Mouse (Mus musculus) fat pad, adult 2 months (tissue): ENCODE results near the gene Gas2.

Source experiments
- DNase-seq: peaks from one replicate; pipeline ENCODE4 v3.0.0-alpha.2; 2011; ENCODE audit warnings: low read depth, low spot score; ENCODE audit errors: extremely low read depth

The Gas2 gene

GRCm38 (mm10) chr7:51861250-51862096, at the start of gene Gas2:
Gene Gas2, plus strand, starts transcription at chr7:51862015.
- DNase-seq: no peak

- DNase-seq: no peak
Observed at GRCm38 (mm10) chr7:51815473-51816282, 46.1 kb upstream of the Gas2 start.

DNA sequence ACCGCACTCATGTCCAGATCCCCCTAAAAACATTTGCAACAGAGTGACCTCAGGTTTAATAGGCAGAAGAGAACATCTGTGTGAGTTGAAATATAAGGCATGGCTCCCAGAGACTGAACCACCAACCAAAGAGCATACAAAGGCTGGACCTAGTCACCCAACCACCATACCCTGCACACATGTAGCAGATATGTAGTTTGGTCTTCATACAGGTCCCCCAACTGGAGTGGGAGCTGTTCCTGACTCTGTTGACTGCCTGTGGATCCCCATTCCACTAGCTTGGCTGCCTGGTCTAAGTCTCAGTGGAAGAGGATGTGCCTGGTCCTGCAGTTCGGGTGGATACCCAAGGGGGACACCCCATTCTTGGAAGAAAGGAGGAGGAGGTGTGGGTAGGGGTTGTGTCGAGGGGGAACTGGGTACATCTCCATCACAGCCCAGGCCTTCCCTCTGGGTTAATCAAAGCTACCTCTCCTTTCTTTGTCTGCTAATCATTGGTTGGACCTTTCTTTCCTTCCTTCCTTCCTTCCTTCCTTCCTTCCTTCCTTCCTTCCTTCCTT, 45.5 kb upstream of the Gas2 start:
- no peak for DNase-seq

DNA sequence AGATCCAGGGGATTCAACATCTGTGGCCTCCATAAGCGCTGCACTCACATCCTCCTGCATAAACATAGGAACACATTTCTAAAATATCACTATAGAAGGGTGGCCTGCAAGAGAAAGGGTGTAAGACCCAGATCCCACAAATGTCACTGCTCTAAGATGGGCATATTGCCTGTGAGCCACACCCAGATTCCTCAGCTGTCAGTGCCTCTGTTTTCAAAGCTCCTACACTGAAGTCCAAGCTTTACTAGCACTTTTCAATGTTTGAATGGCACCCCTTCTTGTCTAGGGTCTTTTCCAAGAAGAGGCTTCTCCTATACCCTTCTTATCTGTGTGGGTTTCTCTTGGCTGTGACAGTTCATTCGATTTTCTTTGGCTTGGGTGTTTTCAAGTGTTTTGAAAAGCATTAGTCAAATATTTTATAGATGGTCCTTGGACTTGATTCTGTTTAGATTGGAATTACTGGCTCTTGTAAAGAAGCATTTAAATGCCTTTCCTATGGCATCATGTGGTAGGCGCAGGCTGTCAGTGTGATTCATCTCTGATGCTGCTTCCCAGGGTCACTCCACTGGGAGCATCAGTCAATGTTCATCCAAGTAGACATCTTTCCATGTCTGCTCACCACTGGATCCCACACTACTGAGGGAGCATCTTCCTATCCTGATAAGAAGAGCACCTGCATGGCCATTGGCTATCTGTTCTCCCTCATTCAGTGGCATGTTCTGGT, 43.4 kb upstream of the Gas2 start:
- DNase-seq: no peak

DNA sequence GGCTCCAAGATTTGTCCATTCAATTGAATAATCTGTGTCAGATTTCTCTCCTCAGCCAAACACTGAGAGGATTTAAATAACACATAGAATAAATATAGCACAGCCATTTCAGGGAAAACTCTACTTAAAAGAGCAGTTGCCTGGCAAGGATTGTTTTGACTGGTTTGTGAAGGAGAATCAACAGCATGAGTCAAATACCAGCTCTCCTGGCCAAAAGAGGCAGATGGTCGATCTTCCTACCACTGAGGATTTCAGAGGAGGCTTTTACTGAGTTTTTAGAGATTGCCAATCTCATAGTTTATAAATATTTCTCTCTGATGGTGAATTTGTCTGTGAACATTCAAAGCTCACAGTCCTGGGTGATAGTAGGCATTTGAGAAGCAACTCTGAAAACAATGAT, 41.9 kb upstream of the Gas2 start:
- no peak for DNase-seq

DNA sequence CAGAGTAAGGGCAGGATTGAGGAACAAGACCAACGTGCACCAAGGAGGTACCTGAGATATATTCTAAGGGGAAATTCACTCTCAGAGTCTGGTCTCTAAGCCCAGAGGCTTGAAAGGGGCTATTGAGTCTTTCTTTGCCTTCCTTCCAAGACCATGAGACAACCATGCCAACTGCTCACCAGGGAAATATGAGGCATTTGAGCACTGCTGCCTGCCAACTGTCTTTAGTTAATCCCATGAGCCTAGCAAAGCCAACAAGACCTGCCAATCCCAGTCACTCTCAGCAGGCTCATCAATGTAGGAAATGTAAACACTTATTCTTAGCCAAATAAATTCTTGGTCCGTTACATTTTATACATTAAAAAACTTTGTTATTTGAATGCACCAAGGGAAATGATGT, 40.3 kb upstream of the Gas2 start:
- no peak for DNase-seq

DNA sequence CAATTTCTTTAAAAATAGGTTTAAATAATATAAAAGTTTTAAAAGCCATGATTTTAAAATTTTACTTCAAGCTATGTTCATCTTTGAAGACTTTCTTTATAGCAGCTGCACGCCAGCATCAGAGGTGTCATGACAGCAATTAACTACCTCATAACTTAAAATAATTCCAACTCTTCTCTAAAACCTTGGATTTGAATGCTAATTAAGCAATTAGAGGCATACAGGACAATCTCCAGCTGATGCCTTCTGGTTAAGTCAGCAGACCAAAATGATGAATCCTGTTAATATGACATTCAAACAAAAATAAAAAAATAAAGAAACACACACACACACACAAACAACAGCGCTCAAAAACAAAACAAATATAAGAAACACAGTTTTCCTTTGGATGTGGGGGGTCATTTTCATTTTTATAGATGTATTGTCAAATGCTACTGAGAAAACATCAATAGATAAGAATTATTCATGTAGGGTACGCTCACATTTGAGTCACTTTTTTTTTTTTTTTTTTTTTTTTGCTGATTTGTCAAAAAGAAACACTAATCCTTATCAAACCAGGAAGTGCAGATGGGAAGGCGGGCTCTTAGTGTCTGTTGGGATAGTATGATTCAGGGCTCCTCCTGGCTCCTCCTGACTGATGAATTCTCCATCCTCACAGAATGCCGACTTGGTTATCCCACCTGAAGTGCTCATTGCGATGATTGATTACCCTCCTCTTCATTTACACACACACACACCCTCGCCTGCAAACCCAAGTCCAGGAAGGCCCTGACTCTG, 38.1 kb upstream of the Gas2 start:
- no peak for DNase-seq

- DNase-seq: no peak
Observed at GRCm38 (mm10) chr7:51831917-51832316, 29.9 kb upstream of the Gas2 start.

DNA sequence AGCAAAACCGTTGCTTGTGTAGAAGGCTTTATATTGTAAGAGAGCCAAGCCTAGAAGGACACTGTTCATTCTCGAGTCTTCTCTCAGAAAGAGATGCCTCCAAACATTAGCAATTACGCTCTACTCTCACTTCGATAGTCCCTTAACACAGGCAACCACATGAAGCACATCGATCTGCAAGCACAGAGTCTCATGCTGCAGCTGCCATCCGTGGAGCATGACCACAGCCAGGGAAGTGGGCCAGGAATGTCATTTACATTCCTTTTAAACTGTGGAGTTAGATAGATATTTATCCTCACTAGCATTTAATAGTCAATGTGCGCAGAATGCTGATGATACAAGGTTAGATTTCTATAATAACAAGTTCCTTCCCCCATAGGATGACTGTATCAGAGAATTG, 21.3 kb upstream of the Gas2 start:
- no peak for DNase-seq

- DNase-seq: no peak
Observed at GRCm38 (mm10) chr7:51850877-51851276, 10.9 kb upstream of the Gas2 start.

DNA sequence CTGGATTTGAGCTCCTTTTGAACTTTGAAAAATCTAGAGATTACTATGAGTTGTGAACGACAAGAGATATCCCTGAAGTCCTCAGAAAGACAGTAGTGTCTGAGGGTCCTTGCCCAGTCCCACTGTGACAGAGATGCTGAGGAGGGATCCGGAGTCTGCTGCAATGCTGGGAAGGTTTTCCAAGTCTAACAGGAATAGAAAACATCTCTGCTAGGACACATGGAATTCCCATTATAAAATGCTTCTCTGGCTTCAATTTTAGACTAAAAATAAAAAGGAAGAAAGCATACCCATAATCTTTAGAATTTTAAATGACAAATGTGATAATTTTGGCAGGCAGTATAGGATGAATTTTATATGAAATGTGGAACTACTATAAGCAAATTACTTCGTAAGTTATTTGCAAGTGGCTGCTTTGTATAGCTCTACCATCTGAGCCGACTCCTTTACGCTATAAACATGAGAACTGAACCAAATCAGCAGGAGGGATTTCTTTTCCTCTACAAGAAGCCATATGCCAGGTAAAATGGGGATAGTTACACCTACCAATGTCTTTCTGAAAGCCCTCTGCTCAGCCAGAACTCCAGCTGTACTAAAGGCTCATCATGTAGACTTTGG, 9.8 kb upstream of the Gas2 start:
- no peak for DNase-seq

GRCm38 (mm10) chr7:51862097-51862492, 280 bp downstream of the Gas2 start, which contains the start of gene Fancf:
Gene Fancf, minus strand, starts transcription at chr7:51862267.
- peak; percentile 36 for DNase-seq

- DNase-seq: no peak
Observed at GRCm38 (mm10) chr7:51862842-51863241, 1.0 kb downstream of the Gas2 start.

DNA sequence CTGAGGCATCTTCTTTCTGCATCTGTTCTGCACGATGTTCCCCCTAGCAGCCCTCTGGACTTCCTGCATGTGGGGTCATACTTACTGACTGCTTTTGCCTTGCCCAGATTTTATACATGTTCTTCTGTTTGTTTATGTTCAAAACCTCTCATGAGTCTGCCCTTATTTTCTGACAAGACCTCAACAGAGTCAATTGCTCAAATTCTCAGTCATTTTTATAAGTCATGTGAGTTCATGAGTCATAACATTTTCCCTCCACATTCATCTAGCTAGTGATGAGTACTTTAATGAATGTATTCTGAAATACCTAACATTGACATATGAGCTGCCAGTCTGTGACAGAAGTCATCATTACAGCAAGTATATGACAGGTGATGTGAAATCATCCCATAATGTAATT, 3.5 kb downstream of the Gas2 start:
- DNase-seq: no peak

DNA sequence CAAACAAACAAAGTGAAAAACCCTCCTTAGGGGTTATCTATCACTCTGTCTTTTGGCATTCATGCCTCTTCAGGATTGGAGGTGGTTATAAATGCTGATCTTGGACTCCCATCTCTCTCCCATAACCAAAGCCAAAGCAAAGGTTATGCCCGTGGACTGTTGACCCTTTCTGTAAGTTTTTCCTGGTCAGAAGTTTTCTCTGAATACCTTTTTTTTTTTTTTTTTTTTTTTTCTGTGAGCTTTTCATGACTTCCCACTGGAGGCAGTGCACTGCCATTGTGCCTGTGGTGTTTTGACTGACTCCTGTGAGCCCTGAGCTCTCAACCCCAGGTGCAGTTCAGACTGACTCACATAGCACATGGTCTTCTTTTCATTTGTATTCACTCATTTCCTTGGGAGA, 6.2 kb downstream of the Gas2 start:
- DNase-seq: no peak

DNA sequence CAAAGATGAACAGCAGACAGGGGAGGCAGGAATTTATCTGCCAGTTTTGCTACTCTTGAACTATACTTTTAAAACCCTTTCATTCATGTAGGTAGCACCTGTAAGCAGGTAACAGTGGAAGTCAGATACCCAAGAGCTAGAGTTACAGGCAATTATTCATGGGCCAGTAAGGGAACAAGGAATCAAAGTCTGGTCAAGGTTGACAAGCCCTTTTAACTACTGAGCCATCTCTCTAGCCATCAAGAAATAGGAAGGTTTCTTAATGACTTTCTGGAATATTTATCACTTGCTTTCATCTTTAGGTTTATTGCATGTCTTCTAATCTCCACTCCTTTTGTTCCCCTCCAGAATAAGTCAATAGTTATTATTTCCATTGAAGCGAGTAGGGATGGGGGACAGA, 10.2 kb downstream of the Gas2 start:
- no peak for DNase-seq

GRCm38 (mm10) chr7:51872597-51872996, 10.8 kb downstream of the Gas2 start:
- no peak for DNase-seq

DNA sequence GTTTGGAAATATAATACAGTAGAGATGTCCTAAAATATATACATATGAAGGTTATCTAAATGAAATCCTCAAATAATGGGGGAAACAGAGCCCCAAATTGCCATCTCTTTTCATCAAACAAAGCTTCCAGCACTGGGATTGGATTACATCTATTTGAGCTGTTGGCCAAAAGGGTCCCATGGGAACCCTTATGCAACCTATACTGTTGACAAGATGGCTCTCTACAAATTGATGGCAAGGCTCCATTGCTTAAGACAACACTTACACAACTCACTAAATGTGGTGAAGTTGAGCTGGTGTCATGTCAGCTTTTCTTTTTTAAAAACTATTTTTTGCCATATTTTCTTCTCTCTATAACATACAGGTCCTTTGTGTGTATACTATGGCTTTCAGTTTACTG, 14.5 kb downstream of the Gas2 start:
- no peak for DNase-seq

- no peak for DNase-seq
Observed at GRCm38 (mm10) chr7:51878730-51879129, 16.9 kb downstream of the Gas2 start.

DNA sequence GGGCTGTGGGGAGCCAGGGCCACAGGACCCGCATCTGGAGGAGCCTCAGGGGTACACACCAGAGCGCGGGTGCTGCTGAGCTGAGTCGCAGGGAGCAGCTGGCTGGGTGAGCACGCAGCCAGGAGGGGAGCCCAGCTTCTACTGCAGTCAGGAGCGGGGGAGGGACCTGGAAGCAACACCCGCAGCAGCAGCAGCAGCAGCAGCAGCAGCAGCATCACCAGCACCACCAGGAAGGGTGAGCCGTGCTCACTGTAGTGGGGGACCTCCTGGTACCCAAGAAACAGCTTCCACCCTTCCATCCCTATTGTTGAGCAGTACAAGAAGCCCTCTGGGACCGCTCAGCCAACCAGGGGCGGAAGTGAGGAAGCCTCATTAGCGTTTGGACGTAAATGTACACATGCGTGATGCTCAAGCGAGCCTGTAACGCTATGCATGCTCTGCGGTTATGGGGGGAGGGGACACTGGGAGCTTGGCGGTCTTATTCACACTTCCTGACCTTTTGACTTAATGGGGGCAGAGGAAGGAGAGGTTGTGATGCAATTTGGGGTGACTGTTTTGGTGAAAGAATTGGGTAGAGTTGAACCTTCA, 17.4 kb downstream of the Gas2 start:
- DNase-seq: no peak
